Mouse (Mus musculus) v-Abl transformed pro-B cells (cell line): ENCODE results near the gene Map1lc3b.

Experiments
- in situ Hi-C, 2 experiments: fragments of 400-800 bp; cut with MboI; formaldehyde crosslinking; loops; one replicate each; pipeline ENCODE4 v1.15.1; 2025; ENCODE audit not compliant: unreplicated experiment in 2 of 2

Gene Map1lc3b

GRCm38 (mm10) chr8:121598892-121599291 lies 8.7 kb downstream of the Map1lc3b start:
- in situ Hi-C loops: loop anchor here (25.0 kb wide), 3 partner anchors 238 to 912 kb away; partner anchors contain the start of genes Banp (in 2 of the 2), Car5a (in 2 of the 2) and Klhdc4 (in 1 of the 2)

GRCm38 (mm10) chr8:121599842-121600241 lies 9.7 kb downstream of the Map1lc3b start:
- in situ Hi-C loops: loop anchor here (5.0 to 25.0 kb wide), 6 partner anchors 53 to 913 kb away; partner anchors contain the start of genes Banp (in 2 of the 2), Car5a (in 2 of the 2) and Klhdc4 (in 1 of the 2)

- in situ Hi-C loops: loop anchor here in 1 of 2 experiments (5.0 to 10.0 kb wide), 3 partner anchors 55 to 242 kb away; no protein-coding TSS in a partner anchor
Measured at GRCm38 (mm10) chr8:121602411-121602810, 12.2 kb downstream of the Map1lc3b start.

GRCm38 (mm10) chr8:121602860-121603259 lies 12.7 kb downstream of the Map1lc3b start:
- in situ Hi-C loops: loop anchor here in 1 of 2 experiments (5.0 to 10.0 kb wide), 3 partner anchors 56 to 242 kb away; no protein-coding TSS in a partner anchor

- in situ Hi-C loops: loop anchor here in 1 of 2 experiments (5.0 to 10.0 kb wide), 3 partner anchors 56 to 241 kb away; no protein-coding TSS in a partner anchor
Measured at GRCm38 (mm10) chr8:121603801-121604200, 13.6 kb downstream of the Map1lc3b start.

- in situ Hi-C loops: loop anchor here (5.0 to 10.0 kb wide), 3 partner anchors 70 to 237 kb away; no protein-coding TSS in a partner anchor
Measured at GRCm38 (mm10) chr8:121607661-121608060, 17.5 kb downstream of the Map1lc3b start.

- in situ Hi-C loops: loop anchor here (5.0 to 10.0 kb wide), 3 partner anchors 68 to 236 kb away; no protein-coding TSS in a partner anchor
Measured at GRCm38 (mm10) chr8:121609251-121609650, 19.1 kb downstream of the Map1lc3b start.

GRCm38 (mm10) chr8:121609916-121610315 lies 19.8 kb downstream of the Map1lc3b start:
- in situ Hi-C loops: loop anchor here (5.0 to 10.0 kb wide), 3 partner anchors 67 to 235 kb away; no protein-coding TSS in a partner anchor

- in situ Hi-C loops: no loop called here
Measured at GRCm38 (mm10) chr8:121613419-121613818, 23.3 kb downstream of the Map1lc3b start.

- in situ Hi-C loops: no loop called here
Measured at GRCm38 (mm10) chr8:121619401-121619995, 29.3 kb downstream of the Map1lc3b start.

- in situ Hi-C loops: no loop called here
Measured at GRCm38 (mm10) chr8:121620801-121621516, 30.8 kb downstream of the Map1lc3b start.

GRCm38 (mm10) chr8:121621879-121622278 lies 31.7 kb downstream of the Map1lc3b start:
- in situ Hi-C loops: no loop called here

GRCm38 (mm10) chr8:121623043-121623442 lies 32.9 kb downstream of the Map1lc3b start:
- in situ Hi-C loops: no loop called here

GRCm38 (mm10) chr8:121628681-121629080 lies 38.5 kb downstream of the Map1lc3b start:
- in situ Hi-C loops: no loop called here

GRCm38 (mm10) chr8:121631645-121632071 lies 41.5 kb downstream of the Map1lc3b start:
- in situ Hi-C loops: no loop called here

- in situ Hi-C loops: no loop called here
Measured at GRCm38 (mm10) chr8:121632401-121632800, 42.2 kb downstream of the Map1lc3b start.

- in situ Hi-C loops: no loop called here
Measured at GRCm38 (mm10) chr8:121635534-121635933, 45.4 kb downstream of the Map1lc3b start.

GRCm38 (mm10) chr8:121636180-121636579 lies 46.0 kb downstream of the Map1lc3b start:
- in situ Hi-C loops: no loop called here

- in situ Hi-C loops: no loop called here
Measured at GRCm38 (mm10) chr8:121642804-121643203, 52.6 kb downstream of the Map1lc3b start.

GRCm38 (mm10) chr8:121643384-121643783 lies 53.2 kb downstream of the Map1lc3b start:
- in situ Hi-C loops: no loop called here
